Mouse (Mus musculus): ENCODE measurements around the gene Dynll2.
"Not testable (repeated sequence)": the region's sequence is repeated elsewhere in the genome, so short reads cannot be mapped to it uniquely, and the experiment has no call there.

Gene Dynll2

DNA sequence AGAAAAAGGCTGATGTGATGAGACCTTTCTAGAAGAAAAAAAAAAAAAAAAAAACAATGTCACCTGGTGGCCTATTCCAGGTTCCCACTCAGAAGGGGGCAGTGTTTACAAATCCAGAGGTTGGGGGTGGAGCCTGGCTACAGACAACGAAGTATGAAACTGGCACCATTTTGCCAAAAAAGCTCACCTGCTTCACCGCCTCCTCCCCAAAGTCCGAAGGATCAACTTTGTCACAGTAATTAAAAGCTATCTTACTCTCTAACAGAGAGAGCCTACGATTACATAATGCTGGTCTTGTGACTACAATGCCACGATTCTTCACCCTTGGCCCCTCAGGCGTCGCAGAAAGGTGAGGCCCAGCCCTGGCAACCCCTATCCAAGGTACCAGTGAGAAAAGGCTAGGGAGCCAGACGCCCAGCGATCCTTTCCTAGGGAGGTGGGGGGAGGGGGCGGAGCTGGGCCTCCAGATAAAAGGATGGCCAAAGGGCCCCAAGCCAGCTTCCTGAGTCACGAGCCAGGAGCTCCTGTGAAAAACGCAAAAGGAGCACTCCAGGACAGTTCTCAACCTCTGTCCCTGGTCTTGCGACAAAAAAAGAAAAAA, 1.1 kb downstream of the Dynll2 start:
- DNase-seq, result peak; percentile 67 to 79

DNA sequence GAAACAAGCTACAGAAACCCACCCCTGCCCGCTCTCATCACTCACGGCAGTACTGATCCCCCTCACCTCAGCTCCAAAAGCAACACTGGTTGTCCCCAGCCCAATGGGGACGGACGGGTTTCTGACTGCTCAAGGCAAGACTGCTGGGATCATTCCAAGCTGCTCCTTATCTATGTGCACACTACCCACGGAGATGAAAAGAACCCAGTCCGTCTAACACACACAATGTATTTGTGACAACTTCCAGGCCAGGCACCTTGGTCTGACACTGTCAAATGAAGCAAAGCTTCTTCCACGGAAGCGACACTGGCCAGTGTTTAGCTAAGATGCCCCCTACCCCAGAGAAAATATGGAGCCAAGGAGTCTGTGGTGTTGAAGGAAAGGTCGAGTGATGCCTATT, 1.7 kb downstream of the Dynll2 start:
- no peak for DNase-seq

GRCm38 (mm10) chr11:87984571-87984970, 2.8 kb downstream of the Dynll2 start:
- DNase-seq, result no peak

DNA sequence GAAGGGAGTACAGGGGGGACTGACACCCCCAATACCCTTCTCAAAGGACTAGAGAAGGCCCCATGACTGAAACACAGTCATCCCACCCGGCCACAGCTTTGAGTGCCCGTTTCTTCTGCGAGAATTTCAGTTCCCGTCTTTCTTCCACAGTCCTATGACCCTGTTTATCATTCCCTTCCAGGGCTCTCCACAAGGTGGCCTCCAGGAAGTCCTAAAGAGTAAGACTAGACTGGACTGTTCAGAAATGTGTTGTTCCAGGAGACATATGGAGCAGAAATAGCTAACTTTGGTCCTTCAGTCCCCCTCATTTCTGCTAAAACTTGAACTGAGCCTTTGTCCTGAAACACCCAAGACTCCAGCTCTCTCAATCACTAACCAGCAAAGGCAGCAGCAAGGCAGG, 8.4 kb downstream of the Dynll2 start:
- no peak for DNase-seq

GRCm38 (mm10) chr11:87977021-87977420, 10.3 kb downstream of the Dynll2 start:
- DNase-seq, result not testable (repeated sequence)

DNA sequence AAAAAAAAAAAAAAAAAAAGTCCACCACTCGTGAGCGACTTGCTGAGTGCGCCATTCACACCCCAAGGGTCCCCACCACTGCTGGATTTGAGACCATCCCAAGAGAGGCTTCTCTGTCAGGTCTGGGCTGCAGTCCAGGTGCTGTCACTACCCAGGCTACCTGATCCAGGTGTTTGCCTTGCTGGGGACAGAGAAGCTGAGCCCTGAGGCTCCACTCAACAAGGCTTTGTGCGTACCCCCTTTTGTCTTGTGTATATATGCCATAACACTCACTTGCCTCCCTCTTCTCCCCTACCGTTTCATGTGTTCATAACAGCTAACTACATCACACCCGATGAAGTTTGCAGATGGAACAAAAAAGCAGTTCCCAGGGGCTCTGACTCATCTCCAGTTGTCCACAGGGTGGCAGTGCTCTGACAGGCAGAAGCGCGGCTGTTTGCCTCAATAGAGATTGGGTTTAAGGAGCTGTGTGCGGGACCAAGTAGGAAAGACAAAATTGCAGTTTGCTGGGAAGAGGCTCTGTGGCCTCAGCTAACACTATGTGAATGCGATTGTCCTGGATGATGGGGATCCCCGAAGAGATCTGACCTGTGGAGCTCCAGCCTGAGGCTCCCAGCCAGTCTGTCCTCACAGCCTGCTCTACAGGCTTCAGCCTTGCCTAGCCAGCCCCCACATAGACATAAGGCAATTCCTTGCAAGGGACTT, 12.7 kb downstream of the Dynll2 start:
- peak; percentile 33 to 53 for DNase-seq

GRCm38 (mm10) chr11:87973559-87974305, 13.6 kb downstream of the Dynll2 start:
- no peak for DNase-seq

DNA sequence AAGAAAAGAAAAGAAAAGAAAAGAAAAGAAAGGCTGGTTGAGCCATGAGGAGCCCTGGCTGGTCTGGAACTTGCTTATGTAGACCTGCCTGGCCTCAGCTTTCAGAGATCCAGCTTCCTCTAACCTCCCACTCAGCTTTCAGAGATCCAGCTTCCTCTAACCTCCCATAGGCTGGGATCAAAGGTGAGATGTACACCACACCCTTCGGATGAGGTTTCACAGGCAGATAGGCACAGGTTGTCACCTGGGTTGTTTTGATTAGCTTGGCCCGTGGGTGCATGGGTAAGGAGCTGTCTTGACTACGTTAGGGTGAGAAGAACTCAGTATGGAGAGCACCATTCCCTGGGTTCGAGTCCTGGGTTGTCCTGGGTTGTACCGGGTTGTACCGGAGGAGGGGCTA, 14.5 kb downstream of the Dynll2 start:
- no peak for DNase-seq

DNA sequence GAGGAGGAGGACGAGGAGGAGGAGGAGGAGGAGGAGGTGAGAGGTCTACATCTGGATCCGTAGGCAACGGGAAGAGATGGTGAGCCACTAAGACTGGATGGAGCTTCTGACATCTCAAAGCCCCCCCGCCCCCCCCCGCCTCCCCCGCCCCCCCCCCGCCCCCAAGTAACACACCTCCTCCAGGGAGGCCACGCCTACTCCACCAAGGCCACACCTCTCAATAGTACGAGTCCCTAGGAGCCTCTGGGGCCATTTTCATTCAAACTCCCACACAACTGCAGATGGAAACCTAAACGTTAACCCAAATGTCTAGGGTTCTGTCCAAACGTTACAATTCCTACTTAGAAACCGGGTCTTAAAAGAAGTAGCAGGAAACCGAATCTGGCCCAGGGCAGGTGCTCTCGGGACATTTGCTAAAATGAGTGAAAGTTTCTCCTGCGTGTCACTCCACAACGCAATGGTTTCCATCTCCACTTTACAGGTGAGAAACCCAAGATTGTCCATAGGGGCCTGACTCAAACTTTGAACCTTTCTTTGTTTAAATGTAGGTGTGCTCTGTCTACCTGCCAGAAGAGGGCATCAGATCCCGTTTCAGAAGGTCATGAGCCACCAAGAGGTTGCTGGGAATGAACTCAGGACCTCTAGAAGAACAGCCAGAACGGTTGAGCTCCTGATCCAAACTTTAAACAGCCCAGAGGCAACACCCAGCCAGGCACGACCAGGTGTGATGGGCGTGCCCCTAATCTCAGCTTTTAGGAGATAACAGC, 18.8 kb downstream of the Dynll2 start:
- DNase-seq, result peak; percentile 15 to 28

DNA sequence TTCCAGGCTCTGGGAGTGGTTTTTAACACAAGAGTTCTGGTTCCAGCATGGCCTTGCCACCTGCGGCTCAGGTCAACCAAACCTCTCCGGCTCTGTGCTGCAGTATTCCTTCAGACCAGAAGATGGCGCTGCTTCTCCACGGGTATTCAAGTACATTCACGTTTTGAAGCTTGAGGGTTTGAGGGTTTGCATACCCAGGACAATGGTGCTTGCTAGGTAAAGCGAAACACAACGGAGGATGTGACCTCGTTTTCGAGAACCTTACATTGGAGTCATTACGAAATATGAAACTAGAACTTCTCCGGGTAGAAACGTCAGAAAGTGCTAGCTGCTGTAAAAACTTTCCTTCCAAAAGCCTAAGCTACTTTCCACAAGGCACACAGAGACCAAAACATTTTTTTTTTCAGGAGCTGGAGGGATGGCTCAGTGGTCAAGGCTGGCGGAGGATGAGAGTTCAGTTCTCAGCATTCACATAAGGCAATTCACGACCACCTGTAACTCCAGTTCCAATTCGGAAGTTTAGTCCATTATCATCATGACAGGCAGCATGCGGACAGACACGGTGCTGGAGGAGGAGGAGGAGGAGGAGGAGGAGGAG, 19.5 kb downstream of the Dynll2 start:
- peak; percentile 83 to 86 for DNase-seq

- peak; percentile 10 to 15 for DNase-seq
Measured at GRCm38 (mm10) chr11:87966214-87966613, 21.1 kb downstream of the Dynll2 start.

- DNase-seq, result no peak
Measured at GRCm38 (mm10) chr11:87965293-87965692, 22.0 kb downstream of the Dynll2 start.

DNA sequence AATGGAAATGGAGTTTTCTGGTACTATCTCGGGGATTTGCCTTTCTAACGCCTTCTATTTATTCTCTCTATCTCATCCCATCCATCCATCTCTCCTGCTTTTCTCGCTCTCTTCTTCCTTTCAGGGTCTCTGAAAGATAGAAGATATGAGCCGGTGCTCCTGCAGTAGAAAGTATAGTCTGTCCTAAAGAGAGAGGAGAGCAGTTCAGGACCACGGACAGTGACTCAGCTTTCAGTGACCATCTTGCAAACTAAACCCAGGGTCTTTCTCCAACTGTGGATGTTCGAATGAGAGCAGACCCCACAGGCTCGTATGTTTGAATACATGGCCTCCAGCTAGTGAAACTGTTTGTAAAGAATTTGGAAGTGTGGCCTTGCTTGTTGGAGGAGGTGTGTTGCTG, 30.3 kb downstream of the Dynll2 start:
- no peak for DNase-seq

DNA sequence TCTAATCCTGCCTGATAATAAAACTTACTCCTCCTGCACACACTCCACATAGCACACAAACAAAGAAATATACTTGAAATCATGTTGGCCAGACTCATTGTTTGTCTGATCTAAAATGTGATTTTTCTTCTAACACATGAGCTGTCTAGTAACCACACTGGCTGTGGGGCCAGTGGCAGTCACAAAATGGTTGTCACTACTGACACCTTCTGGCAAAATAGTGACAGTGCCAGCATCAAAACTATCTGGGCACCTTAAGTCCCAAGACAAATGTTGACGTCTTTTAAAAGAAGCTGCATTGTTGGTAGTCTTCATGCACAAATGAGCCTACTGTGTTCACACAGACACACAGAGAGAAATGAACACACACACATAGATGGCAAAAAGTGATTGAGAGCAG, 32.2 kb downstream of the Dynll2 start:
- no peak for DNase-seq

GRCm38 (mm10) chr11:87949990-87950389, 37.3 kb downstream of the Dynll2 start:
- no peak for DNase-seq

GRCm38 (mm10) chr11:87935467-87935866, 51.9 kb downstream of the Dynll2 start:
- DNase-seq, result peak in 1 of 2 experiments; percentile 2

- DNase-seq, result no peak
Measured at GRCm38 (mm10) chr11:87933731-87934130, 53.6 kb downstream of the Dynll2 start.

DNA sequence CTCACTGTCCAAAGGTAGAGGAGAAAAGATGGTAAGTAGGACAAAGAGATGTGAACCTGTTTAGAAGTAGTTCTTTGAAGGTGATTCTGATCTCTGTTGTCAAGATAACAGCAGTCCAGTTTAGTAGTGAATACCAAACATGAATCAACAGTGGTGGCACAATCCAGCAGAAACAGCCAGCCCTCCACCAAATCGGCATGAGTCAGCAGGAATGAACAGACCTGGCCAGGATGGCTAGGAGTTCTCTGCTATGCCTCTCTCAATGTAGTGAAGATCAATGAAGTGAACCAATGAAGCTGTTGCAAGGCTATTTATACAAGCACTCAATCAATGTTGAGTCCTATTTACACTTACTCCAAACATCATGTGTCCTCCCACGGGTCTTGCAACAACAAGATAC, 57.0 kb downstream of the Dynll2 start:
- DNase-seq, result no peak
